Mouse (Mus musculus) heart, adult 2 months (tissue): ENCODE data around the gene Dusp16. TPM values are rescaled to one million over a fixed set of nuclear protein-coding genes. Genes with fewer than 3 reads are reported as not detected.
A peak's percentile ranks its signal among the peaks of the same experiment; 100 is the strongest.

ENCODE experiments used
- DNase-seq, 2 experiments: peaks; one replicate each; pipeline ENCODE4 v3.0.0; 2021
- H3K27ac ChIP-seq: fragments of 200-600 bp; 2 replicates; pipeline ENCODE4 v1.8.1; 2022
- H3K27me3 ChIP-seq: fragments of 200-500 bp; 2 replicates; pipeline ENCODE4 v1.6.1; 2012; ENCODE audit warnings: mild to moderate bottlenecking, low read length, inconsistent platforms, mixed read lengths; ENCODE audit not compliant: control insufficient read depth, insufficient read depth
- H3K36me3 ChIP-seq: fragments of 200-500 bp; 2 replicates; pipeline ENCODE4 v1.6.1; 2012; ENCODE audit warnings: low read length, inconsistent platforms; ENCODE audit not compliant: control insufficient read depth, insufficient read depth
- H3K4me1 ChIP-seq: fragments of 200-500 bp; 2 replicates; pipeline ENCODE4 v1.6.1; 2011; ENCODE audit warnings: low read length; ENCODE audit not compliant: control insufficient read depth, insufficient read depth
- H3K4me3 ChIP-seq: fragments of 200-600 bp; 2 replicates; pipeline ENCODE4 v1.8.1; 2022
- H3K79me2 ChIP-seq: fragments of 200-500 bp; replicated peaks from 2 replicates; pipeline ENCODE4 v1.6.1; 2012; ENCODE audit warnings: mild to moderate bottlenecking, inconsistent platforms, low read length, moderate library complexity, mixed read lengths; ENCODE audit not compliant: control insufficient read depth, insufficient read depth
- H3K9ac ChIP-seq: fragments of 200-500 bp; 2 replicates; pipeline ENCODE4 v1.6.1; 2012; ENCODE audit warnings: low read depth, mild to moderate bottlenecking, control low read depth, inconsistent platforms, low read length, mixed read lengths
- CTCF ChIP-seq: fragments of 200-600 bp; IDR thresholded peaks from 2 replicates; pipeline ENCODE4 v1.8.1; 2022; ENCODE audit warnings: antibody characterized with exemption, mild to moderate bottlenecking, moderate library complexity
- EP300 ChIP-seq: fragments of 200-500 bp; IDR thresholded peaks from 2 replicates; pipeline ENCODE4 v1.6.1; 2011; ENCODE audit warnings: low read depth, low read length, control low read depth; ENCODE audit not compliant: insufficient read depth
- POLR2A ChIP-seq: fragments of 200-500 bp; IDR thresholded peaks from 2 replicates; pipeline ENCODE4 v1.6.1; 2011; ENCODE audit warnings: mild to moderate bottlenecking, low read depth, low read length, control low read depth; ENCODE audit not compliant: insufficient read depth
- WGBS: fragments of 180-500 bp; shearing (Covaris S2); methylation state at CpG from one replicate; pipeline ENCODE4 v1.1.7; 2018; 5-methylcytosine and 5-hydroxymethylcytosine counted together
- intact Hi-C: fragments of 180-260 bp; cut with DNase I; formaldehyde crosslinking; loops from one replicate; pipeline ENCODE4 v1.15.1; 2025
- polyA plus RNA-seq: library from polyadenylated mRNA; depleted of rRNA; stranded (reverse); fragments of >200 nt; gene quantifications from 2 replicates; pipeline ENCODE4 v1.2.3, GENCODE M21; 2012
- total RNA-seq, 2 experiments: library from RNA; stranded (reverse); gene quantifications; 2 replicates each; pipeline ENCODE4 v1.2.3; 2021

The Dusp16 gene
- total and polyA plus RNA-seq, 3 experiments, result 8.2 to 23.8 (median 20.9) TPM

DNA sequence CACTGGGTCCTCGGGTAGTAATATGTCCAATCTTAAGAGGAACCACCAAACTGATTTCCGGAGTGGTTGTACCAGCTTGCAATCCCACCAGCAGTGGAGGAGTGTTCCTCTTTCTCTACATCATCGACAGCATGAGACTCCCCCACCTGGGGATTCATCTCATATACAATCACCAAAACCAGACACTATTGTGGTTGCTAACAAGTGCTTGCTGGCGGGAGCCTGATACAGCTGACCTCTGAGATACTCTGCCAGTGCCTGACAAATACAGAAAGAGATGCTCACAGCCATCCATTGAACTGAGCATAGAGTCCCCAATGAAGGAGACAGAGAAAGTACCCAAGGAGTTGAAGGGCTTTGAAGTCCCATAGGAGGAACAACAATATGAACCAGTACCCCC lies 36.4 kb downstream of the Dusp16 start:
- Histone ChIP-seq H3K4me3 (no peak overlapping the region), H3K27ac (no peak overlapping the region), H3K79me2 (peaks cover 2% of the 10 kb centered on the region; the same call in 1 of the 2 replicates), H3K4me1 (peaks cover 7% of the 10 kb centered on the region), H3K9ac (no peak overlapping the region), H3K27me3 (no peaks in the 10 kb centered on the region), H3K36me3 (peaks cover 12% of the 10 kb centered on the region)
- 84% methylated on average over 4 of the region's 4 CpGs for WGBS
- TF ChIP-seq POLR2A (no peak), EP300 (no peak), CTCF (no peak)
- intact Hi-C loops, result no loop called here
- DNase-seq, result no peak

DNA sequence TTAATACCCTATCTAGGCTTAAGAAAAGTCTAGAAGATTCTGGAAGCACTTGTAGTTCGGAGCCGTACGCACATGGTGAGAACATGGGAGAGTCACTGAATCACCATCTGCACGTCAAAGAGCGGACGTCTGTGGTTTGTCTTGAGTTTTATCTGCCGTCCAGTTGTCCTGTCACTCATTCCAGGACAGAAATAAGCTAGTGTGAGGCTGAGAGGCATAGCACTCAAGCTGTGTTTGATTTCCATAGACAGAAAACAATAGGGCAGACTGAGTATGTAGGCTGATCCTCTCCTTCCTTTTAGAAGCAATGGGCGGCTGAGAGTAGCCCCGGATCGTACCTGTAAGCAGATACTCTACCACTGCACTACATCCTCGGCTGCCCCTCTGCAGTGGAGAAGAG lies 38.6 kb downstream of the Dusp16 start:
- Histone ChIP-seq H3K9ac (no peak overlapping the region), H3K27ac (no peak overlapping the region), H3K4me1 (peaks cover 7% of the 10 kb centered on the region), H3K4me3 (no peak overlapping the region), H3K36me3 (peaks cover 8% of the 10 kb centered on the region), H3K79me2 (no peaks in the 10 kb centered on the region), H3K27me3 (no peaks in the 10 kb centered on the region)
- DNase-seq, result no peak
- intact Hi-C loops, result no loop called here
- 71% methylated on average over 11 of the region's 11 CpGs for WGBS
- TF ChIP-seq EP300, result no peak

DNA sequence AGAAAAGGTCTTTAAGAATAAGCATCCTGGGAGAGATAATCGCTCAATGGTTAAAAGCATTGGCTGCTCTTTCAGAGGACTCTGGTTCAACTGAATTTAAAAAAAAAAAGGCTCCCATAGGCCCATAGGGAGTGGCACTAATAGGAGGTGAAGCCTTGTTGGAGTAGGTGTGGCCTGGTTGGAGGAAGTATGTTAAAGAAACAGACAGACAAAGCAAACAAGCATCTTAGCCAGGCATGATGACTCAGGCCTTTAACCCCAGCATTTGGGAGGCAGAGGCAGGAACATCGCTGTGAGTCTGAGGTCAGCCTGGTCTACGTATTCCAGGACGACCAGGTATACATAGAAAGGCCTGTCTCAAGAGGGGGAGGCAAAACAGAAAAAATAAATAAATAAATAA lies 39.0 kb downstream of the Dusp16 start:
- intact Hi-C loops, result no loop called here
- H3K4me1 ChIP-seq, result peaks cover 7% of the 10 kb centered on the region
- no peak overlapping the region for H3K27ac ChIP-seq
- H3K27me3 ChIP-seq, result no peaks in the 10 kb centered on the region
- H3K9ac ChIP-seq, result no peak overlapping the region
- peaks cover 8% of the 10 kb centered on the region for H3K36me3 ChIP-seq
- H3K79me2 ChIP-seq, result no peaks in the 10 kb centered on the region
- TF ChIP-seq CTCF (no peak), EP300 (no peak), POLR2A (no peak)
- 89% methylated on average over 4 of the region's 4 CpGs for WGBS
- no peak overlapping the region for H3K4me3 ChIP-seq
- no peak for DNase-seq

DNA sequence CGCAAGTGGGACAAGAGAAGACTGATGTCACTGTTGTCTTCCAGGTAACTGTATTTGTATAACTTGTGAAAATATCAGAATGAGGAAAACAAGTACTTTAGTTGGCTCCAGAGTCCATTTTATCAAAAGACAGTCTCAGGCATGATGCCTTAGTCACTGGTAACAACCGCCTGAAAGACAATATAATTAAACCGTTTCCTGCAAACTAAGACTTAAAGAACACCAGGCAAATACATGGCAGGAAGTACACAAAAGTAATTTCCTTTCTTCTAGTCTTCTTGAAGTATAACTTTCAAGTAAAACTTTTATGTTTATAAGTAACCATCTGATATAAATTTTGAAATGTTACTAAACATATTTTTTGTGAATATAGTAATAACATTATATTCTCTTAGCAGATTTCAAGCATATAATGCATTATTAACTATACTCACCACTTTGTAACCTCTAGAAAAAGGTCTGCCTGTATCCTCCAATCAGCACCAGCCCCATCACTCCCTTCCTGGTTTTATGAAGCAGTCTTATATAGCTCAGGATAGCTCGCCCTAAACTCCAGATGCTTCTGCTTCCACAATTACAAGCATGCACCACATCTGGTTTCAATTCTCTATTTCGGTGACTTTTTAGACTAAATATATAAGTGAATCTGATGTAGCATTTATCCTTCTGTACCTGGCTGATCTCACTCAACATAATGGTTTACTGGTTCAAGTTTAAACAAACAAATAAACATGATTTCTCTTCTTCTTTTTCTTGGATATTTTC lies 40.4 kb downstream of the Dusp16 start:
- 61% methylated on average over 5 of the region's 5 CpGs for WGBS
- Histone ChIP-seq H3K27me3 (no peaks in the 10 kb centered on the region), H3K9ac (no peak overlapping the region), H3K36me3 (peaks cover 8% of the 10 kb centered on the region), H3K4me1 (peaks cover 11% of the 10 kb centered on the region), H3K4me3 (no peak overlapping the region), H3K27ac (peak overlapping the region; percentile 31), H3K79me2 (no peaks in the 10 kb centered on the region)
- intact Hi-C loops, result no loop called here
- TF ChIP-seq POLR2A, result no peak
- no peak for TF ChIP-seq CTCF
- TF ChIP-seq EP300, result no peak
- no peak for DNase-seq

DNA sequence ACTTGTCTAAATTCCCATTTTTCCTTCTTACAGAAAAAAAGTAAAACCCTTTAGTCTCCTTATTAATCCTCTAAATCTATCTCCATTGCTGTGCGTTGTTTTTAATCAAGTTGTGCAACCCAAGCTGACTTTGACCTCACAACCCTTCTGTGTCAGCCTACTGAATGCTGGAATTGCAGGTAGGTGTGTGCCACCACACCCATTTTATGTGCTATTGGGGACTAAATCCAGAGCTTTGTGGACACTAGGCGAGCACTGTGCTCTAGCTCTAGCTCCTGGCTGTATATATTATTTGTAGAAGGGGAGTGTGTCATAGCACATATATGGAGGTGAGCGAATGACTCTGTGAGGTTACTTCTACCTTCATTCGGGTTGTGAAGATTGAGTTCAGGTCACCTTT lies 41.3 kb downstream of the Dusp16 start:
- peaks cover 11% of the 10 kb centered on the region for H3K4me1 ChIP-seq
- intact Hi-C loops, result no loop called here
- DNase-seq, result no peak
- no peak overlapping the region for H3K9ac ChIP-seq
- no peak overlapping the region for H3K27ac ChIP-seq
- WGBS, result 98% methylated on average over 4 of the region's 4 CpGs
- H3K4me3 ChIP-seq, result no peak overlapping the region
- TF ChIP-seq POLR2A (no peak), CTCF (no peak), EP300 (no peak)
- H3K79me2 ChIP-seq, result 0 out of 2 replicates have a peak, but pooled peaks cover 2% of the 10 kb centered on the region
- peaks cover 8% of the 10 kb centered on the region for H3K36me3 ChIP-seq
- H3K27me3 ChIP-seq, result no peaks in the 10 kb centered on the region

DNA sequence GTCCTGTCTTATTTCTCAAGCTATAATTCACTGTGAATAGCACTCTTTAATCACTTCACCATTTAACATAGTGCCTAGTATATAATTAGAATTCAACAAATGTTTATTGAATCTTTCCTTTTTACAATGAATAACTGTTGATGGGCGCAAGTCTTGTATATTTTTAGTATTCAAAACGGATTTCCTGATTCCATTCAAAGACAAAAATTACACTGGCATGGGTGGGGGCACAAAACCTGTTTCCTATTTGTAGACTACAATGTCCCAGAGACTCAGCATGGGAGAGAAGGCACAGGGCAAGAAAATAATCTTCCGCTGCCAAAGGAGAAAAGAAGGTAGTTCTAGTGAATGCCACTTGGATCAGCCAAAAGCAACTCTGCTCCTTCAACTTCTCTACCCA lies 44.3 kb downstream of the Dusp16 start:
- intact Hi-C loops, result loop anchor here (5.0 kb wide), 1 partner anchor 44 kb away; the partner anchor contains the start of gene Dusp16
- H3K79me2 ChIP-seq, result 0 out of 2 replicates have a peak, but pooled peaks cover 3% of the 10 kb centered on the region
- H3K9ac ChIP-seq, result no peak overlapping the region
- no peaks in the 10 kb centered on the region for H3K27me3 ChIP-seq
- WGBS, result 62% methylated on average over 3 of the region's 3 CpGs
- TF ChIP-seq POLR2A, result no peak
- TF ChIP-seq CTCF, result no peak
- TF ChIP-seq EP300, result no peak
- no peak for DNase-seq
- H3K4me1 ChIP-seq, result peaks cover 9% of the 10 kb centered on the region
- H3K27ac ChIP-seq, result peak overlapping the region; percentile 62
- no peak overlapping the region for H3K4me3 ChIP-seq
- peaks cover 8% of the 10 kb centered on the region for H3K36me3 ChIP-seq
